Mouse (Mus musculus) fat pad, adult 2 months (tissue): ENCODE results near the gene Paqr9.
"Not testable (repeated sequence)": the region's sequence is repeated elsewhere in the genome, so short reads cannot be mapped to it uniquely, and the experiment has no call there.

Experiments
- DNase-seq: peaks from one replicate; pipeline ENCODE4 v3.0.0-alpha.2; 2011; ENCODE audit warnings: low read depth, low spot score; ENCODE audit errors: extremely low read depth

The Paqr9 gene

GRCm38 (mm10) chr9:95559059-95559935 lies at the start of gene Paqr9:
Gene Paqr9, plus strand, starts transcription at chr9:95559657.
- no peak for DNase-seq

DNA sequence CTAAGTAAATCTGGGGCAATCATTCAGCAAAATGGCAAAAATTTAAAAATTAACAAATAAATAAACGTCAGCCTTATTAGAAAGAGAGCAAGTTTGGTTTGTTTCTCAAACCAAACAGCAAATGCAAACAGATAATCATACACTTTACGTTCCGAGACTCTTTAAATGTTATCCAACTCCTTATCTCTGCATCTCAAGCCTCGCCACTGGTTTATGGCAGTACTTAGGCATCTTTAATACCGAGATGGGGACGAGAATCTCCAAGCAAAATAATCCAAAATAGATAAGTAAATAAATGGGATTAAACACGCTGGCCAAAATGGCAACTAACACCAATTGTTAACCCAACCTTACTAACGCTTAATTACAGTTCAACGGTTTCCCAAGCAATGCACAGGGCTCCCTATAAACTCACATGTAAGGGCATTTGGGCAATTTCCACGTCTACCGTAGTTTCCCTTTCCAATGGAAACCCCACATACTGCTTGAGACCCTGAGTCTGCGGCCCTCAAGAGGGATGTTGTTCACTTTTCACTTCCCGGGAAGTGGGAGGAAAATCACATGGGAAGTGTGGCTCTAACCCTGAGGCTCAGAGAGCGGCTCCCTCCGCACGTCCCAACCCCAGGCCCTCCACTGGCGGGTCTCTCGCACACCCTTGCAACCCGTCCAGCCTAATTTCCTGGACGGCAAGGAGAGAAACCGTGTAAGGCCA lies 48.6 kb upstream of the Paqr9 start:
- no peak for DNase-seq

DNA sequence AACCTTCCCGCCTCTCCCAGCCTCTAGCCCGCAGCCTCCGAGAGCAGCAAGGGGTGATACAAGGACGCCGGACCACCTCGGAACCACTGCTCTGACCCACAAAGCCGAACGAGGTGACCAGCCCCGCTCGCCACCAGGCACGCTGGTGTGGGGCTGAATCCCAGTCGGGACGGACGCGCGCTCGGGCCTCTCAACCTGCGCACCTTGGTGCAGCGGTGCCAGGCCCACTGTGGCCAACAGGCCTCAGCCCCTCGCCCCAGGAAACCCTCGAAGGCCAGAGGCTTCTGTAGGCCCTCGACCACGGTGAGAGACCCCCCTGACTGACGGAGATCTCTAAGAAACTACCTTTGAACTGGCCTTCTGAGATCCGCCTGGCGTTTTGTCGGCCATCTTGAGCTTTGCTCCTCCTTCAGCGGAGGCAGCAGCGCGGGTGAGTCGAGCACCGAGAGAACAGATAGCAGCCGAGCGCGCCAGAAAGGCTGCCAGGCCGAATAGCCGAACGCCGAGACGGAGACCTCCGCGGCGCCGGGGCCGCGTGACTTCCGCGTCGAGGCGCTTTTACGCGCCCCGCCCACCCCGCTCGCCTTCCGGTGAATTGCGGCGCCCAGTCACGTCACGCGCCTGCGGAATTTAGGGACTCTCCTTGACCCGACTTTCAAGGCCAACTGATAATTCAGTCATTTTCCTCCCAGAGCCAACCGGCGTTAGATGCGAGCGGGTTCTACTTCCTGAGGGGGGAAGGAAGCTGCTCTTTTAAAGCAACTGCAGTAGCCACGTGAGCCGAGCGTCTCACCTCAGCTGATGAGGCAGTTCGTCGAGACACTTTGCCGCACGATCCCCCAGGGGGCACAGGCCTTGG lies 47.8 kb upstream of the Paqr9 start, which contains the start of gene U2surp:
Gene U2surp, minus strand, starts transcription at position 525 of the 859 bp plus-strand sequence.
- DNase-seq = peak; percentile 47

DNA sequence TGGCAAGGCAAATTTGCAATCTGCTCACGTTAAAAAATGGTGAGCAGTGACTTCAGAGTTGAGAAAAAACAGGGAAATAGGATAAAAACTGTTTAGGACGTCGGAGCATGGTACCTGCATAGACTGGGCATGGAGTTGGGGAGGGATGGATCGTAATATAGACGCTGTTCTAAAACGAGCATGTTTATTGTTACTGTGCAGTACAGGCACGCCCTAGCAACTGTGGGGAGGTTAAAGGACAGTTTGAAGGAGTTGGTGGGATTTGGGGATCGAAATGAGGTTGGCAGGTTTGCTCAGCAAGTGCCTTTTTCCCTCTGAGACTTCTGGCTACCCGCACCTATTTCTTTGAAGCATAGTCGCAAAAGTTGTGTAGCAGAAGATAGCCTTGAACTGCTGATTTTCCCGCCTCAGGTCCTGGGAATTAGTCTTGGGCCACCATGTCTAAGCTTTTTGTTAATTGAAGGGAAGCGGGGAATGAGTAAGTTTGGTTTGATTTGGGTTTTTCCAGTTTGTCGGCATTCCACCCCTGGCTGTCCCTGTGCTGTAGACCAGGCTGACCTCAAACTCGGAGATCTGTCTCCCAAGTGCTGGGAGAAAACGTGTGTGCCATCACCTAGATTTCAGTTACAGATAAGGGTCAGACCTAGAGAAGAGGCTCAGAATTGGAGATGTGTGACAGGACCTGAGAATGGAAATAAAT lies 47.0 kb upstream of the Paqr9 start:
- DNase-seq = no peak

GRCm38 (mm10) chr9:95513776-95514175 lies 45.7 kb upstream of the Paqr9 start:
- no peak for DNase-seq

DNA sequence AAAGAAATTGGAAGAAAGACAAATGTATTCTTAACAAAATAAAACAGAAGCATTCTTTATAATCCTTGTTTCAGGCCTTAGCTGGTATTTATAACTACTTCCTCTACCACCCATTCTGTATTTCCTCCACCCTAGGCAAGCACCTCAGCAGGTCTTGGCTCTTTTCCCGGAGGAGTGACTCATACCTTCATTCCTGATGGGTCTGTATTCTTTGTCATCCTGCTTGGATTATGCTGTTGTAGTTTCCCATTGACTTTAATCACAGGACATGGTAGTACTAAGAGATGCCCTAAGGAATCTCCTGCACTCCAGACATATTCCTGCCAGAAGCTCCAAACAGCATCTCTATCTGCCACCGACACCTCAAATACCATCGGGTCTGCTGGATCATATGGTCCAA lies 45.1 kb upstream of the Paqr9 start:
- DNase-seq = not testable (repeated sequence)

GRCm38 (mm10) chr9:95520563-95520962 lies 38.9 kb upstream of the Paqr9 start:
- no peak for DNase-seq

DNA sequence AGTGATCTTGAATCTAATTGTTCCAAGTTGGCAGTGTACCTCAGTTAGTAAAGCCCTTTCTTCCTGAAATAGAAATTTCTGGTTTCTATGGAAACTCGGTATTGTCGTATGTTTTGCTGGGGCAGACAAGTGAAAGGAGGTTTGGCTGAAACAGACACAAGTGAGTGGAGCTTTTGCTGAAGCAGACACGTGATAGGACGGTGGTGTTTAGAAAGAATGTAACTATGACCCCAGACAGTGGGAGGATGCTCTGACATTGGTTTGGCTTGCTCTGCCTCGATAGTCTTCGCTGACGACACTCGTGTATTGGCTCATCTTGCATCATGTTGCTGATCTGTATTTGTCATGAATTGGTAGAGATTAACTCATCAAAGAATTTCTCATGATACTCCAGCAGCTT lies 38.4 kb upstream of the Paqr9 start:
- DNase-seq = no peak

- no peak for DNase-seq
Observed at GRCm38 (mm10) chr9:95521566-95521965, 37.9 kb upstream of the Paqr9 start.

GRCm38 (mm10) chr9:95522561-95522960 lies 36.9 kb upstream of the Paqr9 start:
- no peak for DNase-seq

- DNase-seq = no peak
Observed at GRCm38 (mm10) chr9:95525376-95525775, 34.1 kb upstream of the Paqr9 start.

DNA sequence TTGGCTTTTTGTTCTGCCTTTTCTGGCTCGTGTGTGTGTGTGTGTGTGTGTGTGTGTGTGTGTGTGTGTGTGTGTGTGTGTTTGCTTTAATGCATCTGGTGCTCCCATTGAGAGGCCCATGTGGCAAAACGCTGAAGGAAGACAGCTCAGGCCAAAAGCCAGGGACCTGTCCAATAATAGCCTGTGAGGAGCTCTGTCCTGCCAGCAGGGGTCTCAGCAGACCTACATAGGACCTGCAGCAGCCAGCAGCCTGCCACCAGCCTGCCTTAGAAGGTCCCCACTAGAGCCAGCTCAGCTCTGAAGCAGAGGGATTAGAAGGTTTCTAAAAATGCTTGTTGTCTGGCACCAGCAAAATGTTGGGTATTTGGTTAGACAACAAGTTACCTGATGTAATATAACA lies 33.5 kb upstream of the Paqr9 start:
- DNase-seq = no peak

GRCm38 (mm10) chr9:95527676-95528075 lies 31.8 kb upstream of the Paqr9 start:
- DNase-seq = no peak

- no peak for DNase-seq
Observed at GRCm38 (mm10) chr9:95531144-95531543, 28.3 kb upstream of the Paqr9 start.

DNA sequence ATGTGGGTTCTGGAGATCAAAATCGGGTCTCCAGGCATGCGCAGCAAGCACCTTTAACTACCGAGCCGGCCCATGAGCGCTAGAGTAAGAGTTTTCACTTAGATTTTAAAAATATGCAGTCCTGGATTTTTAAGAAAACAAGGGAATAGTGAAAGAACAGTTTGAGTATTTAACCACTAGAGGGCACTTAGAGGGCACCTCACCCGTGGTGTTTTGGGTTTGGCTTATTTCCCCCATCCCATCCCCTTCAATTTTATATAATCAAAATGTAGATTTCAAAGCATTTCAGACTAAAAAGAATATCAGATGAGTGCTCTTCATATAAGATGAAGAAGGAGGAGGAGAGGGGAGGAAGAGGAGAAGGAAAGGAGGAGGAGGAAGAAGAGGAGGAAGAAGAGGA lies 25.6 kb upstream of the Paqr9 start:
- DNase-seq = no peak

DNA sequence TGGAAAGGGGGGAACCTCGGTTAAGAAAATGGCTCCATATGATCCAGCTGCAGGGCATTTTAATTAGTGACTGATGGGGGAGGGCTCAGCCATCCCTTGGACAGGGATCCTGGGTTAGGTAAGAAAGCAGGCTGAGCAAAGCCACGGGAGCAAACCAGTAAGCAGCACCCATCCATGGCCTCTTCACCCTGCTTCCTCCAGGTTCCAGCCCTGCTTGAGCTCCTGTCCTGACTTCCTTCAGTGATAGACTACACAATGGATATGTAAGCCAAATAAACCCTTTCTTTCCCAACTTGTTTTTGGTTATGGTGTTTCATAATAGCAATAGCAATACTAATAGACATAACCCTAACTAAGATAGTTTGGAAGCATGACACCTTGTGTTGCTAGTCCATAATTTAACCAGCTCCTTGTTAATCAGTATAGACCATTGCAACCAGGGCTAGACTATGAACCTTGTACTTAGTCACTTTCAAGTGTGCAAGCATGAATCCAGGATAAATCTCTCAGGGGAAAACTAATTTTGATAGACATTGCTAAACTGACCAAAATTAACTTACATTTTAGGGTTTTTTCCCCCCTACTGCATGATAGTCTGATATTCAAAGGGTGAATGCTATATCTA lies 20.2 kb upstream of the Paqr9 start:
- DNase-seq = no peak

- no peak for DNase-seq
Observed at GRCm38 (mm10) chr9:95540487-95540886, 19.0 kb upstream of the Paqr9 start.

GRCm38 (mm10) chr9:95541208-95541607 lies 18.2 kb upstream of the Paqr9 start:
- no peak for DNase-seq

GRCm38 (mm10) chr9:95541650-95542432 lies 17.6 kb upstream of the Paqr9 start:
- DNase-seq = no peak
